Comparison of ENCODE assay signal across 8 mouse cellular contexts in the genomic region with DNA sequence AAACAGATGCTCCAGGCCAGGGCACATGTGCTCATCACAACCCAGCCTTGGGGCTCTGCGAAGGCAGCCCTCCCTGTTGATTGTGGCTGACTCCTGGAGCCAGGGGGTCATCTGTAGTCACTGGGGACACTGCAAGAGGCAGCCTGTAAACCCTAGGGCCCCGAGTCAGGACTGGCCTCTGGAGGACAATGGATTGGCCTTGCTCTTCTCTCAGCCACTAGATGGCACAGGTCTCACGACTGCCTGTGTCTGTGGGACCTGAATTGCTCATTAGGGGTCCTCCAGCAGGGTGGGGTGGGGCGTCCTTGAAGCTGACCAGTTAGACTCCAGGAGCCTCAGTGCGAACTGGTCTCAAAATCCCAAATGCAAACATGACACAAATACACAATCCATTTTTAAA. TPM values are rescaled to one million over a fixed set of nuclear protein-coding genes. Genes with fewer than 3 reads are reported as not detected.
DNase-seq lines count a peak whose midpoint lies in the region; ATAC-seq and TF ChIP-seq lines count a peak whose summit lies in the region.

No protein-coding gene starts in this region.

- TF ChIP-seq POLR2A in heart, adult 2 months (IDR thresholded peaks at IDR 0.05; ENCODE audit: insufficient read depth, low read depth, low read length), result no peak
- no peak for TF ChIP-seq POLR2A in cortical plate, adult 2 months (IDR thresholded peaks at IDR 0.05; ENCODE audit: extremely low read depth, insufficient read depth, low read length)
- no peak for TF ChIP-seq POLR2A in small intestine, adult 2 months (IDR thresholded peaks at IDR 0.05; ENCODE audit: low read depth, low read length)

- no peaks in the 10 kb centered on the region for H3K27me3 ChIP-seq in heart, adult 2 months (ENCODE audit: control insufficient read depth, insufficient read depth, low read length)
- peaks cover 2% of the 10 kb centered on the region for H3K27me3 ChIP-seq in C2C12 (ENCODE audit: control insufficient read depth, insufficient read depth, insufficient read length)
- H3K27me3 ChIP-seq in intestine, embryonic 16.5 days (replicated peaks; ENCODE audit: control insufficient read depth, insufficient read depth, low read length), result no peaks in the 10 kb centered on the region
- H3K27me3 ChIP-seq in small intestine, adult 2 months (ENCODE audit: control insufficient read depth, insufficient read depth, low read length), result no peaks in the 10 kb centered on the region

- no peaks in the 10 kb centered on the region for H3K79me3 ChIP-seq in C2C12 (ENCODE audit: low read depth)

- TF ChIP-seq CTCF in heart, adult 2 months (IDR thresholded peaks at IDR 0.05), result peak; percentile 55
- TF ChIP-seq CTCF in C2C12 (IDR thresholded peaks at IDR 0.05; ENCODE audit: control insufficient read depth, insufficient read depth, insufficient read length), result peak; percentile 41
- TF ChIP-seq CTCF in cortical plate, adult 2 months (IDR thresholded peaks at IDR 0.05; ENCODE audit: extremely low read depth, insufficient read depth, low read length), result peak; percentile 55
- peak; percentile 35; the same call in 1 of the 2 replicates for TF ChIP-seq CTCF in small intestine, adult 2 months (IDR thresholded peaks at IDR 0.05; ENCODE audit: extremely low read depth, insufficient read length, insufficient replicate concordance, low read depth, low read length)

- no peak overlapping the region for H3K4me3 ChIP-seq in heart, adult 2 months
- no peak overlapping the region for H3K4me3 ChIP-seq in C2C12 (ENCODE audit: insufficient read depth, poor library complexity, severe bottlenecking)
- H3K4me3 ChIP-seq in cortical plate, adult 2 months (ENCODE audit: insufficient read depth, low read length), result no peak overlapping the region
- H3K4me3 ChIP-seq in intestine, embryonic 16.5 days (ENCODE audit: low read length), result no peak overlapping the region
- H3K4me3 ChIP-seq in small intestine, adult 2 months (ENCODE audit: low read depth, low read length), result no peak overlapping the region

- 29% methylated on average over 5 of the region's 5 CpGs for WGBS in heart, adult 2 months
- WGBS in intestine, embryonic 16.5 days, result 25% methylated on average over 5 of the region's 5 CpGs
- WGBS in small intestine, adult 2 months, result 22% methylated on average over 5 of the region's 5 CpGs

- H3K9me3 ChIP-seq in intestine, embryonic 16.5 days (ENCODE audit: control insufficient read depth, low read length), result no peaks in the 10 kb centered on the region

- DNase-seq in heart, adult 2 months, result no peak
- no peak for DNase-seq in heart, adult 18-20 months
- DNase-seq in frontal cortex, postnatal 25 days (ENCODE audit: low spot score in 2 of 2), result no peak
- no peak for DNase-seq in c-Kit-positive CD71-positive TER-119-positive erythroid progenitor cells, embryonic 14.5 days (ENCODE audit: low spot score)

- H3ac ChIP-seq in C2C12 (ENCODE audit: control insufficient read depth, insufficient read length, low read depth), result no peak overlapping the region

- H3K4me2 ChIP-seq in intestine, embryonic 16.5 days (ENCODE audit: low read depth, low read length), result no peak overlapping the region

- 0 out of 2 replicates have a peak, but pooled peaks have one; percentile 33 for ATAC-seq in intestine, embryonic 16.5 days

- H3K36me3 ChIP-seq in heart, adult 2 months (ENCODE audit: control insufficient read depth, insufficient read depth, low read length), result no peaks in the 10 kb centered on the region
- no peaks in the 10 kb centered on the region for H3K36me3 ChIP-seq in C2C12 (ENCODE audit: control insufficient read depth, insufficient read depth)
- no peaks in the 10 kb centered on the region; the same call in 1 of the 2 replicates for H3K36me3 ChIP-seq in intestine, embryonic 16.5 days (ENCODE audit: control insufficient read depth, insufficient read depth, low read length)
- H3K36me3 ChIP-seq in small intestine, adult 2 months (ENCODE audit: control insufficient read depth, insufficient read depth, low read length), result peaks cover 12% of the 10 kb centered on the region

- H3K79me2 ChIP-seq in heart, adult 2 months (replicated peaks; ENCODE audit: control insufficient read depth, insufficient read depth, low read length), result no peaks in the 10 kb centered on the region
- H3K79me2 ChIP-seq in C2C12 (ENCODE audit: control insufficient read depth, insufficient read depth), result no peaks in the 10 kb centered on the region

- no peak overlapping the region for H3K27ac ChIP-seq in heart, adult 2 months
- H3K27ac ChIP-seq in cortical plate, adult 2 months (ENCODE audit: insufficient read depth, low read length), result no peak overlapping the region
- H3K27ac ChIP-seq in intestine, embryonic 16.5 days (ENCODE audit: low read length), result no peak overlapping the region
- H3K27ac ChIP-seq in small intestine, adult 2 months (ENCODE audit: insufficient read depth, low read depth, low read length), result no peak overlapping the region

- intact Hi-C loops in heart, adult 2 months (cut with DNase I), result loop anchor here (5.0 kb wide), 1 partner anchor 44 kb away; no protein-coding TSS in a partner anchor

- no peak for TF ChIP-seq EP300 in heart, adult 2 months (IDR thresholded peaks at IDR 0.05; ENCODE audit: insufficient read depth, low read depth, low read length)

- no peak overlapping the region for H3K9ac ChIP-seq in heart, adult 2 months (ENCODE audit: low read depth, low read length)
- no peak overlapping the region for H3K9ac ChIP-seq in intestine, embryonic 16.5 days (ENCODE audit: low read depth, low read length)

- no peaks in the 10 kb centered on the region for H3K4me1 ChIP-seq in heart, adult 2 months (ENCODE audit: control insufficient read depth, insufficient read depth, low read length)
- H3K4me1 ChIP-seq in cortical plate, adult 2 months (ENCODE audit: control insufficient read depth, insufficient read depth, low read length), result 0 out of 2 replicates have a peak, but pooled peaks cover 1% of the 10 kb centered on the region
- no peaks in the 10 kb centered on the region for H3K4me1 ChIP-seq in intestine, embryonic 16.5 days (ENCODE audit: control insufficient read depth, insufficient read depth, low read length)
- H3K4me1 ChIP-seq in small intestine, adult 2 months (ENCODE audit: control insufficient read depth, insufficient read depth, insufficient read length, low read length), result no peaks in the 10 kb centered on the region

TF ChIP-seq in C2C12, 6 proteins besides CTCF, POLR2A, EP300 and RAD21:
- TF ChIP-seq USF1 (IDR thresholded peaks at IDR 0.05; ENCODE audit: low read depth) (no peak), FOSL1 (IDR thresholded peaks at IDR 0.05; ENCODE audit: insufficient read depth, low read length, poor library complexity, severe bottlenecking) (no peak), MYOD1 (IDR thresholded peaks at IDR 0.05; ENCODE audit: control insufficient read depth, insufficient read length, low read depth) (no peak), MYOG (IDR thresholded peaks at IDR 0.05; ENCODE audit: control insufficient read depth, extremely low read depth, insufficient read length) (no peak)

RNA-seq across cellular contexts. Expression of a gene that starts 19.2 kb away (rescaled TPM):
- under 1 TPM; 0.27 to 0.31 TPM for total RNA-seq in heart, adult 2 months (2021)
- polyA plus RNA-seq in heart, adult 2 months (2012; rRNA removed), result 0.70 and 0.73 TPM in 2 replicates
- under 1 TPM; 0.17 to 0.21 TPM for total RNA-seq in heart, adult 18-20 months (2021)
- polyA plus RNA-seq in C2C12 (2012; fragmentation: generic; extraction: Trizol), result 0.05 TPM
- 7.9 and 12.4 TPM in 2 replicates for polyA plus RNA-seq in cortical plate, adult 2 months (2012; rRNA removed)
- 5.8 and 6.9 TPM in 2 replicates for polyA plus RNA-seq in intestine, embryonic 16.5 days (2015; fragmentation: Nextera tagmentation; extraction: Ambion mirVana)
- polyA plus RNA-seq in small intestine, adult 2 months (2012; rRNA removed), result 1.1 and 2.6 TPM in 2 replicates

RNA-seq across cellular contexts. Expression of a gene that starts 45.6 kb away (rescaled TPM):
- total RNA-seq in heart, adult 2 months (2021), result 10 to 100 TPM; 33.2 to 43.0 TPM
- polyA plus RNA-seq in heart, adult 2 months (2012; rRNA removed), result 24.1 and 36.2 TPM in 2 replicates
- 10 to 100 TPM; 35.7 to 38.8 TPM for total RNA-seq in heart, adult 18-20 months (2021)
- polyA plus RNA-seq in C2C12 (2012; fragmentation: generic; extraction: Trizol), result 36.0 TPM
- polyA plus RNA-seq in cortical plate, adult 2 months (2012; rRNA removed), result 72.2 and 74.3 TPM in 2 replicates
- polyA plus RNA-seq in intestine, embryonic 16.5 days (2015; fragmentation: Nextera tagmentation; extraction: Ambion mirVana), result 33.6 and 33.8 TPM in 2 replicates
- 22.5 and 38.9 TPM in 2 replicates for polyA plus RNA-seq in small intestine, adult 2 months (2012; rRNA removed)
